Mouse (Mus musculus) spleen, adult 2 months (tissue): ENCODE results near the gene Gins2.

ENCODE experiments used
- CTCF ChIP-seq: fragments of 200-500 bp; IDR thresholded peaks from 2 replicates; pipeline ENCODE4 v1.5.1; 2011; ENCODE audit warnings: mild to moderate bottlenecking, inconsistent platforms; ENCODE audit not compliant: insufficient read depth, insufficient read length, insufficient replicate concordance; ENCODE audit errors: extremely low read depth
- POLR2A ChIP-seq: fragments of 200-500 bp; IDR thresholded peaks from 2 replicates; pipeline ENCODE4 v1.6.1; 2011; ENCODE audit warnings: low read depth, low read length, inconsistent platforms

DNA sequence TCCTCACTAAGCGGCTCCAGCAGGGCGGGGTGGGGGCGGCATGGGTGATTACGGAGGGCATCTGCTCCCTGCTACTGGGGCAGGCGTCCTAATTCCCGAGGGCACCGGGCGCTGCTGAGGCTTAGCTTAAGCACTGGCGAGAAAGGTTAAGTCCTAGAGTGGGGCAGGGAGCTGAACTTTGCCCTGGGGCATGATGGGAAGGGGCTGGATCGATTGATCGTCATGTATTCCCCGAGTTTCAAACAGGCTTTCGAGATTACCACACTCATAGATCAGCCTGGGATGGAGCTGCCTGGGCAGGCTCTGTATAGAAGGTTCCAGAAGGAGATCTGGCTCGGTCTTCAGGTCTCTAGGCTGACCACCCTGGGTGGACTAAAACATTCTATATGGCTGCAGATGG, 33.1 kb upstream of the Gins2 start:
- no peak for TF ChIP-seq CTCF
- TF ChIP-seq POLR2A, result no peak
